ENCODE assay signal across 8 mouse cellular contexts in genomic region chr10:41682546-41683393, GRCm38 (mm10). TPM values are rescaled to one million over a fixed set of nuclear protein-coding genes. Genes with fewer than 3 reads are reported as not detected.
DNase-seq lines count a peak whose midpoint lies in the region; ATAC-seq and TF ChIP-seq lines count a peak whose summit lies in the region.

No protein-coding gene starts in this region.

- H3K27me3 ChIP-seq in G1E (ENCODE audit: insufficient read depth, low read length) = peaks cover 16% of the 10 kb centered on the region
- H3K27me3 ChIP-seq in forebrain, embryonic 13.5 days = peaks cover 18% of the 10 kb centered on the region

- H3K36me3 ChIP-seq in G1E (replicated peaks) = no peaks in the 10 kb centered on the region
- H3K36me3 ChIP-seq in forebrain, embryonic 13.5 days (ENCODE audit: poor library complexity, severe bottlenecking) = no peaks in the 10 kb centered on the region

- DNase-seq in G1E (ENCODE audit: low spot score) = peak; percentile 46
- peak; percentile 59 for DNase-seq in c-Kit-positive CD71-positive TER-119-negative erythroid progenitor cells, embryonic 14.5 days (ENCODE audit: low read depth)
- DNase-seq in heart, postnatal 36 days = peak; percentile 83 to 91
- peak; percentile 92 for DNase-seq in layer of hippocampus, postnatal 10 days (ENCODE audit: low spot score in 2 of 2)
- DNase-seq in lung, postnatal 25 days (ENCODE audit: low spot score) = peak; percentile 86
- DNase-seq in retina, postnatal 1 day = peak; percentile 86
- peak; percentile 94 for DNase-seq in thymus, postnatal 4 days

- H3K4me3 ChIP-seq in G1E (ENCODE audit: low read depth, low read length) = no peak overlapping the region
- no peak overlapping the region for H3K4me3 ChIP-seq in forebrain, embryonic 13.5 days

- intact Hi-C loops in heart, postnatal 36 days (cut with DNase I) = loop anchor here (1.0 to 10.0 kb wide), 3 partner anchors 164 to 378 kb away; partner anchors contain the start of genes Ak9 and Fig4

- H3K4me2 ChIP-seq in forebrain, embryonic 13.5 days = no peak overlapping the region

- H3K27ac ChIP-seq in forebrain, embryonic 13.5 days = no peak overlapping the region

- 43% methylated on average over 16 of the region's 16 CpGs for WGBS in forebrain, embryonic 13.5 days

- no peak for ATAC-seq in G1E (ENCODE audit: extremely low read depth, insufficient number of reproducible peaks, low FRiP score, poor library complexity, severe bottlenecking)
- ATAC-seq in forebrain, embryonic 13.5 days = peak; percentile 44; the same call in 1 of the 2 replicates

- TF ChIP-seq CTCF in G1E (IDR thresholded peaks at IDR 0.05; ENCODE audit: low read depth, low read length) = peak; percentile 80

- H3K9ac ChIP-seq in forebrain, embryonic 13.5 days = no peak overlapping the region

- no peaks in the 10 kb centered on the region for H3K9me3 ChIP-seq in G1E (replicated peaks)
- 0 out of 2 replicates have a peak, but pooled peaks cover 4% of the 10 kb centered on the region for H3K9me3 ChIP-seq in forebrain, embryonic 13.5 days (replicated peaks)

- H3K4me1 ChIP-seq in G1E (ENCODE audit: insufficient read depth, low read depth, low read length) = no peaks in the 10 kb centered on the region; the same call in 1 of the 2 replicates
- peaks cover 16% of the 10 kb centered on the region for H3K4me1 ChIP-seq in forebrain, embryonic 13.5 days

RNA-seq across cellular contexts. Expression of gene Ccdc162, which starts 33.7 kb away (rescaled TPM):
- not detected in 2 replicates for total RNA-seq in G1E (2014; fragmentation: Nextera tagmentation)
- total RNA-seq in G1E (2017) = 0.41 and 0.60 TPM in 2 replicates
- polyA plus RNA-seq in G1E (2012) = not detected in 2 replicates
- polyA plus RNA-seq in forebrain, embryonic 13.5 days (2015; fragmentation: Nextera tagmentation; extraction: Ambion mirVana) = 0.31 and 0.82 TPM in 2 replicates
- total RNA-seq in heart, postnatal 36 days (2021) = under 1 TPM; 0.36 to 0.38 TPM
- 1 to 10 TPM; 1.6 to 2.3 TPM for total RNA-seq in layer of hippocampus, postnatal 10 days (2021)
